Mouse (Mus musculus) lung, postnatal 0 days (tissue): Measurements from ENCODE around the gene Rabep2. TPM values are rescaled to one million over a fixed set of nuclear protein-coding genes. Genes with fewer than 3 reads are reported as not detected.

Experiments
- ATAC-seq: fragments of 200-750 bp; cut with Nextera tagmentation; 2 replicates; pipeline ENCODE4 v1.8.0; 2017; ENCODE audit warnings: moderate library complexity
- DNase-seq: peaks from one replicate; pipeline ENCODE4 v3.0.0-alpha.2; 2016; ENCODE audit warnings: low spot score
- H3K27ac ChIP-seq: fragments of 300-500 bp; sonication (generic); 2 replicates; pipeline ENCODE4 v1.5.1; 2014; ENCODE audit warnings: antibody characterized with exemption, mild to moderate bottlenecking, low read length, mixed read lengths
- H3K27me3 ChIP-seq: fragments of 300-500 bp; sonication (generic); replicated peaks from 2 replicates; pipeline ENCODE4 v1.6.1; 2014; ENCODE audit warnings: low read length, mixed read lengths; ENCODE audit not compliant: insufficient read depth
- H3K36me3 ChIP-seq: fragments of 300-500 bp; sonication (generic); 2 replicates; pipeline ENCODE4 v1.6.1; 2014; ENCODE audit warnings: low read length, mixed read lengths; ENCODE audit not compliant: insufficient read depth
- H3K4me1 ChIP-seq: fragments of 300-500 bp; sonication (generic); 2 replicates; pipeline ENCODE4 v1.6.1; 2014; ENCODE audit warnings: antibody characterized with exemption, low read depth, low read length, mixed read lengths; ENCODE audit not compliant: insufficient read depth
- H3K4me2 ChIP-seq: fragments of 300-500 bp; sonication (generic); replicated peaks from 2 replicates; pipeline ENCODE4 v1.6.1; 2014; ENCODE audit warnings: low read depth, mild to moderate bottlenecking, low read length, moderate library complexity, mixed read lengths
- H3K4me3 ChIP-seq: fragments of 300-500 bp; sonication (generic); 2 replicates; pipeline ENCODE4 v1.5.1; 2014; ENCODE audit warnings: low read depth, low read length
- H3K9ac ChIP-seq: fragments of 300-500 bp; sonication (generic); replicated peaks from 2 replicates; pipeline ENCODE4 v1.6.1; 2014; ENCODE audit warnings: low read depth, mild to moderate bottlenecking
- H3K9me3 ChIP-seq: fragments of 300-500 bp; sonication (generic); 2 replicates; pipeline ENCODE4 v1.6.1; 2016; ENCODE audit warnings: low read length, mixed read lengths
- CTCF ChIP-seq: IDR thresholded peaks from 2 replicates; pipeline ENCODE4 v1.5.1; 2016; ENCODE audit warnings: antibody characterized with exemption, mild to moderate bottlenecking
- EP300 ChIP-seq: IDR thresholded peaks from 2 replicates; pipeline ENCODE4 v1.6.1; 2016; ENCODE audit warnings: antibody characterized with exemption, mild to moderate bottlenecking, control low read depth
- WGBS: fragments of 180-500 bp; shearing (Covaris S2); extraction: QIAGEN DNeasy Blood & Tissue Kit; methylation state at CpG from one replicate; pipeline ENCODE4 v1.1.7; 2014; 5-methylcytosine and 5-hydroxymethylcytosine counted together
- polyA plus RNA-seq: library from polyadenylated mRNA; unstranded; fragments of >200 nt; fragmentation: Nextera tagmentation; extraction: Ambion mirVana; gene quantifications from 2 replicates; pipeline ENCODE4 v1.2.1, GENCODE M21; 2015

The Rabep2 gene
- polyA plus RNA-seq, 1 experiment from 2014 or later, result 28.3 TPM

DNA sequence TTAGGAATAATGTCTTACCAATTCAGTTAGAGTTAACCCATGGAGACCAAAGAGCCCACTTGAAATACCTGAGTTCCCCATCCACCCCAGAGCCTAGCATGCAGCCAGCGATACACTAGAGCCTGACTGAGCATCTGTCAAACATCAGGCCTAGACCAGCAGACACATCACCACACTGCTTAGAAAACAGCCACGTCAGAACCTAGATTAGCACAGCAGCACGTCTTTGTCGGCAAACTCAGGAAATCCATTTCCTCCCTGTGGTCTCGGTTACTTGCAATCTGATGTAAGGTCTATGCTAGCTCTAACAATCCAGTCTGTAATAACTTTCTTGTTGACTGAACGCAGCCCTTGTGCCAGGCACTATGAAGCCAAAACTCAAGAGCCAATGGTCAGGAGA, 41.5 kb downstream of the Rabep2 start:
- peaks cover 18% of the 10 kb centered on the region for H3K36me3 ChIP-seq
- no peak overlapping the region for H3K4me3 ChIP-seq
- no peak for DNase-seq
- no peaks in the 10 kb centered on the region for H3K9me3 ChIP-seq
- no peak for ATAC-seq
- H3K27ac ChIP-seq, result no peak overlapping the region
- no peaks in the 10 kb centered on the region for H3K27me3 ChIP-seq
- no peaks in the 10 kb centered on the region; the same call in 1 of the 2 replicates for H3K4me1 ChIP-seq
- WGBS, result 70% methylated on average over 6 of the region's 6 CpGs
- no peak overlapping the region for H3K9ac ChIP-seq
- TF ChIP-seq CTCF, result no peak
- TF ChIP-seq EP300, result no peak
- H3K4me2 ChIP-seq, result no peak overlapping the region

DNA sequence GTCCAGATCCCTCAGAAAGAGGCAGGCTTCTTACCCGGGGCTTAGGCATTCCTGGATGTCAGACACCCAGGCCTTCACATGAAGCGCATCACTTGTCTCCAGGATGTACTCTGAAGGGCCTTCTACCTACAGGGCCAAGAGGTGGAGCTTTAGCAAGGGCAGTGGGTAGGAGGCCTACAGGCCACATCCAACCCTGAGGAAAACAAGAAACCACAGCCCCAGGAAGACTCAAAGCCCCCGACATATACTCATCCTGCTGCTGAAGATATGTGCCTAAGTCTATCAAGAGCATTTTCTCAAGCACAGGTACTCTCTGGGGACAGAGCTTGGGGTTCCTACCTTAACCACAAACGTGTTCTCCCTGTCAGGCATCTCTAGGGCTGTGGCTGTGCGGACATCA, 42.8 kb downstream of the Rabep2 start:
- Histone ChIP-seq H3K27ac (no peak overlapping the region), H3K9ac (no peak overlapping the region), H3K36me3 (peaks cover 18% of the 10 kb centered on the region), H3K9me3 (no peaks in the 10 kb centered on the region), H3K4me1 (no peaks in the 10 kb centered on the region; the same call in 1 of the 2 replicates), H3K4me2 (no peak overlapping the region), H3K4me3 (no peak overlapping the region), H3K27me3 (no peaks in the 10 kb centered on the region)
- DNase-seq (no peak), ATAC-seq (no peak)
- TF ChIP-seq EP300 (no peak), CTCF (no peak)
- 88% methylated on average over 5 of the region's 5 CpGs for WGBS

DNA sequence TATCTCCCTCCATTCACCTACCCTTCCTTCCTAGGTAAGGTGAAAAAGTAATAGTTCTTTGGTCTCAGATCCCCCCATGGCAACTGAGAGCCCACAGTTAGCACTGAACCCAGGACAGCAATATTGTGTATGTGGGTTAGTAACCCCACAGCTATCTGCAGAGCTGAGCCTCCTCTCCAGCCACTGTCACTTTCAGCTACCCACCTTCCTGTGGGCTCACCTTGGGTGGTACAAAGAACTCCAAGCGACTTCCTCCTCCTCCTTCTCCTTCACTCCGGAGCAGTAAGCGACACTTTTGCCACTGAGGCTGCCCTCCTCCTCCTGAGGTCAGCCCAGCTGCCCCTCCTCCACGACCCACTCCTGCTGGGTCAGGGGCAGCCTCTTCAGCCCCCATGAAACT, 43.3 kb downstream of the Rabep2 start:
- no peak overlapping the region for H3K9ac ChIP-seq
- no peaks in the 10 kb centered on the region for H3K27me3 ChIP-seq
- H3K9me3 ChIP-seq, result no peaks in the 10 kb centered on the region
- H3K4me3 ChIP-seq, result no peak overlapping the region
- H3K4me2 ChIP-seq, result no peak overlapping the region
- no peak for TF ChIP-seq EP300
- no peak for TF ChIP-seq CTCF
- DNase-seq (no peak), ATAC-seq (no peak)
- no peaks in the 10 kb centered on the region; the same call in 1 of the 2 replicates for H3K4me1 ChIP-seq
- WGBS, result 69% methylated on average over 4 of the region's 4 CpGs
- H3K27ac ChIP-seq, result no peak overlapping the region
- peaks cover 18% of the 10 kb centered on the region for H3K36me3 ChIP-seq

DNA sequence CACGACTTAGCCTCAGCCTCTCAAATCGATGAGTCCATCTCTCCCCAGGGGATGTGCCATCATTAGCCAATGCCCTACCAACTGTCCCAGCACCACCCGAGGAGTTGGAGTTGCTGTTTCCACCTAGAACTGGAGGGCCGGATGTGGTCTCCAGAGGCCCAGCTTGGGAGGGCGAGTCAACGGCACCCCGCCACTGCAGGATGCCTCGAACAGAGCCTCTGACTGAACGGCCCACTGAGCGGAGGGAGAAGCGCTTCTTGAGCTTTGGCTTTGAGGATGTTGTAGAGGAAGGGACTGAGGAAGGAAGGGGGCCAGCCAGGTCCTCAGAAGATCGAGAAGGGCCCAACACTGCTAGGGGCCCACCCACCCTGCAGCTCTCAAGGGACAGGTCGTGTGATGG, 43.7 kb downstream of the Rabep2 start:
- ATAC-seq (no peak), DNase-seq (no peak)
- Histone ChIP-seq H3K9ac (no peak overlapping the region), H3K27ac (no peak overlapping the region), H3K4me1 (no peaks in the 10 kb centered on the region; the same call in 1 of the 2 replicates), H3K9me3 (no peaks in the 10 kb centered on the region), H3K4me2 (no peak overlapping the region), H3K4me3 (no peak overlapping the region), H3K27me3 (no peaks in the 10 kb centered on the region), H3K36me3 (peaks cover 18% of the 10 kb centered on the region)
- 81% methylated on average over 13 of the region's 13 CpGs for WGBS
- TF ChIP-seq CTCF (no peak), EP300 (no peak)

DNA sequence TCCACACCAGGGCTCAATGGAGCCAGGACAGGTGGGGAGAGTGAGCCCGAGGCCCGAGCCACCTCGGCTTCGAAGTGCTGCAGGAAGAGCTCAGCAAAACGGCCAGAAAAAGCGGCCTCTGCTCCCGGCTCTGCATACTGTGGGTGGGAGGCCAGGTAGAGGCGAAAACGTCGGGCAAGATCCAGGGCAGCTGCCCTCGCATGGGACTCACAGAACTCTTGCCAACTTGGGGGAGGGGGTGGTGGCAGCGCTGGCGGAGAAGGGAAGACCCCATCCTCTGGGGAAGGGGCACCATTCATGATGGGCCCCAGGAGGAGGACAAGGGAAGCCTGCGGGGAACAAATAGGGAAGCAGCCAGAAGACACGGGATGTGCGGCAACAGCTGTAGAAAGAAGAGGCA, 44.2 kb downstream of the Rabep2 start:
- Histone ChIP-seq H3K27me3 (no peaks in the 10 kb centered on the region), H3K9ac (no peak overlapping the region), H3K4me1 (no peaks in the 10 kb centered on the region; the same call in 1 of the 2 replicates), H3K4me3 (no peak overlapping the region), H3K9me3 (no peaks in the 10 kb centered on the region), H3K27ac (no peak overlapping the region), H3K4me2 (no peak overlapping the region), H3K36me3 (peaks cover 18% of the 10 kb centered on the region)
- DNase-seq, result no peak
- ATAC-seq, result no peak
- no peak for TF ChIP-seq EP300
- TF ChIP-seq CTCF, result no peak
- 87% methylated on average over 15 of the region's 16 CpGs for WGBS

DNA sequence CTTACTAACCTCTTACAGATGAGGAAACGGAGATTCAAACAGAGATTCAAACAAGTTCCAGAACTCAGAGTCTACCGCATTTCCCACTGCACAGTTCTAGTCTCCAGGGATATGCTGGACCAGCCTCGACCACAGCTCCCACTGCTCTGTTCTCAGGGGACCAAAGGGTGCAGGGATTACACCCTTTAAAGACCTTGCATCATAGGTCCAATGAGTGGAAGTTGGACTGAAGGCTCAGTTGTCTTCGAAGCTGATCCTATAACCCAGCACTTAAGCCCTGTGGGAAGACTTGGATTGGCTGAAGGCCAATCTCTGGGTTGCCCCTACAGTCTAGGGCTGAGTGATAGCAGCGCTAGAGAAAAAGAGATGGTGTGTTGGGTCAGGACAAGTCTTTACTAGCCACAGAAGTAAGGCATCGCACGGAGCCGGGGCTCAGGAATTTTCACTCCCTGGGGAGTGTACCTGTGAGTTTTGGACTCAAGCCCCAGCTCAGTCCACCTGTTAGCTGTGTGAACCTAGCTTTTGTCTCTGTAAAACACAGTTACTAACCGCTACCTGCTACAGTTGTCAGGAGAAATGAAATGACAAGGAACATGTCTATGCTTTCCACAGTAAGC, 45.0 kb downstream of the Rabep2 start:
- H3K9me3 ChIP-seq, result no peaks in the 10 kb centered on the region
- no peaks in the 10 kb centered on the region for H3K27me3 ChIP-seq
- H3K27ac ChIP-seq, result no peak overlapping the region
- H3K36me3 ChIP-seq, result peaks cover 13% of the 10 kb centered on the region
- H3K4me1 ChIP-seq, result no peaks in the 10 kb centered on the region; the same call in 1 of the 2 replicates
- peak overlapping the region; percentile 93 for H3K4me2 ChIP-seq
- H3K4me3 ChIP-seq, result no peak overlapping the region
- H3K9ac ChIP-seq, result peak overlapping the region; percentile 93
- DNase-seq (no peak), ATAC-seq (no peak)
- 73% methylated on average over 9 of the region's 9 CpGs for WGBS
- no peak for TF ChIP-seq CTCF
- no peak for TF ChIP-seq EP300

DNA sequence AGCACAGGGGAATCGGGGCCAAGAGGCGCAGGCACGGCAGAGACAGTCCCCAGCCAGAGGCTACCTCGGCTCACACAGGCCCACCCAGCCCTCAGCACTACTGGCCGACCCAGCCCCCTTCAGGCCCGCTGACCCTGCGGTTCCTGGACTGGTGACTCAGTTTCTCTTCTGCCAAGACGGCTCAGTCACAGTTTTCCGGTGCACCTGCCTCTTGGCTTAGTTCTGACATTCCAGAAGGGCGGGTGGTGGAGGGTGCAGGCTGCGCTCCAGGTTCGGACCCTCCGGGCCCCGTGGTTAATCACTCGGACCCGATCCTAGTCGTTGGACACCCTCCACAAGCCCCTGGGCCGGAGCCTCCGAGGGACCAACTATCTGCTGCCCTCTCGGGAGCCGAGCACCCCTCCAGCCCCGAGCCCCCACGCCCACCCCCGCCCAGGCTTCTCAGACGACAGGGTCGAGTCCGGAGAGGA, 46.0 kb downstream of the Rabep2 start:
- TF ChIP-seq CTCF (no peak), EP300 (no peak)
- H3K4me2 ChIP-seq, result peak overlapping the region; percentile 93
- H3K9me3 ChIP-seq, result no peaks in the 10 kb centered on the region
- peaks cover 10% of the 10 kb centered on the region; the same call in 1 of the 2 replicates for H3K36me3 ChIP-seq
- H3K4me1 ChIP-seq, result no peaks in the 10 kb centered on the region; the same call in 1 of the 2 replicates
- peak overlapping the region; percentile 84 for H3K4me3 ChIP-seq
- peak; percentile 11 for ATAC-seq
- 0% methylated on average over 21 of the region's 27 CpGs for WGBS
- H3K27ac ChIP-seq, result peak overlapping the region; percentile 93
- peak; percentile 43 for DNase-seq
- H3K9ac ChIP-seq, result peak overlapping the region; percentile 93
- H3K27me3 ChIP-seq, result no peaks in the 10 kb centered on the region
